Mouse (Mus musculus) testis, adult 2 months (tissue): Measurements from ENCODE around the gene Hes5.

Experiments used
- CTCF ChIP-seq: fragments of 200-500 bp; IDR thresholded peaks from 2 replicates; pipeline ENCODE4 v1.5.1; 2012; ENCODE audit warnings: low read depth, mild to moderate bottlenecking, inconsistent platforms, low read length, moderate library complexity; ENCODE audit not compliant: control insufficient read depth, insufficient read depth, insufficient replicate concordance
- POLR2A ChIP-seq: fragments of 200-500 bp; IDR thresholded peaks from 2 replicates; pipeline ENCODE4 v1.6.1; 2012; ENCODE audit warnings: low read depth, mild to moderate bottlenecking, inconsistent platforms, low read length, moderate library complexity; ENCODE audit not compliant: control insufficient read depth

DNA sequence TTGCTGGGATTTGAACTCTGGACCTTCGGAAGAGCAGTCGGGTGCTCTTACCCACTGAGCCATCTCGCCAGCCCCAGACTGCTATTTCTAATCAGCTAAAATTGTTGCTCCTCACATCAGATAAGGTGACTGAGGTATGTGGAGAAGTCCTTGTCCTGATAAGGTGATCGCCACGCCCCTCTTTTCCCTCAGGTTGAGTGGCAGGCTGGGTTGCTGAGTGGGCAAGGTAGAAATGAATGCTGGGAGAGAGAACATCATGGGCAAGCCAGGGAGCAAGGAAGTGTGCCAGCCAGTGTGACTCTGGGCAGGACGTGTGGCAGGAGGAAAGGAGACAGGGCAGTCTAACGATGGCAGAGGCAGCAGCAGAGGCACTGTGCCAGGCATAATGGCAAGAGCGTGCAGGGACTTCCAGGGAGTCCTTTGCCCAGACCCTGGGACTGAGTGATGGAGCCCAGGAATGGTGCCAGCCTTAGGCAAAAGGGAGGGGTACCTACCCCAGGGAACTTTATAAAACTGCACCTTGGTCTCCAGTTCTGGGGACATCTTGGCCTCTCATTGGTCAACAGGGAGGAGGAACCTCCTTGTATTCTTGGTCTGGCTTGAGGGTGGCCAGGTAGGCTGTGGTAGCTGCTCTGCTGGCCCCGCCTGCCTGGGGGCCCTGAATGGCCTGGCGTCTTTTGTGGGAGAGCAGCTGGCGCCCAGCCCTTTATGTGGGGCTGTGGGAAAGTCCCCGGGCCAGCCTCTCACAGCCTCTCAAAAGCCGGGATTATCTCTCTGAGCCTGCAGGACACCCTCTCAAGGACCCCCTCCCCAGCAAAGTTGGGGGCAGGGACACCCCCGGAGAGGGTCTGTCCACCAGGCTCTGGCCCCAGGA lies 12.4 kb upstream of the Hes5 start:
- TF ChIP-seq CTCF (no peak), POLR2A (no peak)
